Mouse (Mus musculus) MEL (cell line): ENCODE measurements around the gene Prkar1b. TPM values are rescaled to one million over a fixed set of nuclear protein-coding genes. Genes with fewer than 3 reads are reported as not detected.

ENCODE experiments used
- DNase-seq: peaks from one replicate; pipeline ENCODE4 v3.0.0; 2011; ENCODE audit warnings: low read depth, low spot score
- H3K27ac ChIP-seq: 2 replicates; pipeline ENCODE4 v1.5.1; 2012; ENCODE audit warnings: low read depth, mild to moderate bottlenecking, control low read depth, low read length, moderate library complexity; ENCODE audit not compliant: control insufficient read depth
- H3K27me3 ChIP-seq, 2 experiments: fragments of 150-350 bp in 1 of 2; sonication (generic) in 1 of 2; 2 replicates each; pipeline ENCODE4 v1.6.1; 2012; ENCODE audit warnings: low read length in 2 of 2, mild to moderate bottlenecking in 2 of 2, improper control_type of control experiment in 1 of 2, moderate library complexity in 1 of 2; ENCODE audit not compliant: insufficient read depth in 2 of 2, control insufficient read depth in 1 of 2
- H3K36me3 ChIP-seq, 2 experiments: 2 replicates each; pipeline ENCODE4 v1.6.1; 2012 to 2014; ENCODE audit warnings: low read length in 2 of 2, improper control_type of control experiment in 1 of 2, inconsistent platforms in 1 of 2, mild to moderate bottlenecking in 1 of 2; ENCODE audit not compliant: insufficient read depth in 2 of 2, control insufficient read depth in 1 of 2
- H3K4me1 ChIP-seq, 2 experiments: fragments of 150-350 bp in 1 of 2; sonication (generic) in 1 of 2; 2 replicates each; pipeline ENCODE4 v1.6.1; 2012; ENCODE audit warnings: low read length in 2 of 2, improper control_type of control experiment in 1 of 2, mild to moderate bottlenecking in 1 of 2; ENCODE audit not compliant: insufficient read depth in 2 of 2, control insufficient read depth in 1 of 2
- H3K4me3 ChIP-seq, 2 experiments: fragments of 150-350 bp in 1 of 2; sonication (generic) in 1 of 2; 2 replicates each; pipeline ENCODE4 v1.5.1; 2012; ENCODE audit warnings: low read depth in 2 of 2, low read length in 2 of 2, mild to moderate bottlenecking in 2 of 2, moderate library complexity in 2 of 2, control low read depth in 1 of 2, improper control_type of control experiment in 1 of 2; ENCODE audit not compliant: control insufficient read depth in 1 of 2, insufficient read depth in 1 of 2
- H3K79me2 ChIP-seq: 2 replicates; pipeline ENCODE4 v1.6.1; 2012; ENCODE audit warnings: mild to moderate bottlenecking, low read length, moderate library complexity; ENCODE audit not compliant: control insufficient read depth, poor library complexity, insufficient read depth
- H3K9ac ChIP-seq: 2 replicates; pipeline ENCODE4 v1.6.1; 2012; ENCODE audit warnings: low read depth, mild to moderate bottlenecking, control low read depth, low read length, moderate library complexity; ENCODE audit not compliant: control insufficient read depth, poor library complexity, severe bottlenecking
- H3K9me3 ChIP-seq: fragments of 150-350 bp; sonication (generic); replicated peaks from 2 replicates; pipeline ENCODE4 v1.6.1; 2012; ENCODE audit warnings: mild to moderate bottlenecking, low read length, improper control_type of control experiment, moderate library complexity; ENCODE audit not compliant: insufficient read depth
- BHLHE40 ChIP-seq: IDR thresholded peaks from 2 replicates; pipeline ENCODE4 v1.6.1; 2012; ENCODE audit warnings: low read depth, mild to moderate bottlenecking, inconsistent platforms, low read length, improper control_type of control experiment, borderline replicate concordance
- CHD1 ChIP-seq: IDR thresholded peaks from 2 replicates; pipeline ENCODE4 v1.6.1; 2012; ENCODE audit warnings: low read depth, mild to moderate bottlenecking, inconsistent platforms, low read length, improper control_type of control experiment
- CTCF ChIP-seq, 3 experiments: IDR thresholded peaks in 2 of 3; conservative IDR thresholded peaks in 1 of 3; 2 replicates each; pipeline ENCODE4 v1.5.1; 2011 to 2012; ENCODE audit warnings: low read length in 3 of 3, low read depth in 2 of 3, mild to moderate bottlenecking in 2 of 3, improper control_type of control experiment in 1 of 3, inconsistent platforms in 1 of 3, mixed read lengths in 1 of 3, moderate library complexity in 1 of 3; ENCODE audit not compliant: control insufficient read depth in 1 of 3, insufficient read depth in 1 of 3, poor library complexity in 1 of 3, severe bottlenecking in 1 of 3
- E2F4 ChIP-seq: IDR thresholded peaks from 2 replicates; pipeline ENCODE4 v1.6.1; 2011; ENCODE audit warnings: low read depth, low read length, improper control_type of control experiment, borderline replicate concordance
- ELF1 ChIP-seq: IDR thresholded peaks from 2 replicates; pipeline ENCODE4 v1.6.1; 2014; ENCODE audit warnings: low read depth, mild to moderate bottlenecking, inconsistent platforms, low read length, improper control_type of control experiment, moderate library complexity
- EP300 ChIP-seq, 2 experiments: IDR thresholded peaks; 2 replicates each; pipeline ENCODE4 v1.6.1; 2011; ENCODE audit warnings: improper control_type of control experiment in 2 of 2, low read length in 2 of 2, low read depth in 1 of 2, mild to moderate bottlenecking in 1 of 2
- GATA1 ChIP-seq: IDR thresholded peaks from 2 replicates; pipeline ENCODE4 v1.6.1; 2011; ENCODE audit warnings: low read depth, low read length, improper control_type of control experiment
- JUND ChIP-seq: IDR thresholded peaks from 2 replicates; pipeline ENCODE4 v1.6.1; 2011; ENCODE audit warnings: low read depth, mild to moderate bottlenecking, improper control_type of control experiment, low read length
- MAFK ChIP-seq: IDR thresholded peaks from 2 replicates; pipeline ENCODE4 v1.6.1; 2011; ENCODE audit warnings: low read depth, mild to moderate bottlenecking, low read length, improper control_type of control experiment, borderline replicate concordance
- MAZ ChIP-seq: IDR thresholded peaks from 2 replicates; pipeline ENCODE4 v1.6.1; 2012; ENCODE audit warnings: low read depth, mild to moderate bottlenecking, inconsistent platforms, low read length, improper control_type of control experiment
- MXI1 ChIP-seq: IDR thresholded peaks from 2 replicates; pipeline ENCODE4 v1.6.1; 2011; ENCODE audit warnings: mild to moderate bottlenecking, low read depth, low read length, improper control_type of control experiment
- MYB ChIP-seq: IDR thresholded peaks from 2 replicates; pipeline ENCODE4 v1.6.1; 2011; ENCODE audit warnings: mild to moderate bottlenecking, low read depth, low read length, improper control_type of control experiment
- NELFE ChIP-seq: IDR thresholded peaks from 2 replicates; pipeline ENCODE4 v1.6.1; 2011; ENCODE audit warnings: low read depth, low read length, improper control_type of control experiment
- NRF1 ChIP-seq: IDR thresholded peaks from 2 replicates; pipeline ENCODE4 v1.6.1; 2014; ENCODE audit warnings: low read depth, mild to moderate bottlenecking, inconsistent platforms, low read length, improper control_type of control experiment, moderate library complexity; ENCODE audit not compliant: poor library complexity, insufficient read depth, severe bottlenecking
- POLR2A ChIP-seq, 2 experiments: IDR thresholded peaks; 2 replicates each; pipeline ENCODE4 v1.6.1; 2011 to 2012; ENCODE audit warnings: low read length in 2 of 2, mild to moderate bottlenecking in 2 of 2, control low read depth in 1 of 2, improper control_type of control experiment in 1 of 2, low read depth in 1 of 2, moderate library complexity in 1 of 2; ENCODE audit not compliant: control insufficient read depth in 1 of 2, insufficient read depth in 1 of 2, poor library complexity in 1 of 2
- RAD21 ChIP-seq: IDR thresholded peaks from 2 replicates; pipeline ENCODE4 v1.6.1; 2011; ENCODE audit warnings: mild to moderate bottlenecking, low read depth, low read length, improper control_type of control experiment
- SIN3A ChIP-seq: IDR thresholded peaks from 2 replicates; pipeline ENCODE4 v1.6.1; 2012; ENCODE audit warnings: low read length, improper control_type of control experiment, inconsistent platforms
- SMC3 ChIP-seq: IDR thresholded peaks from 2 replicates; pipeline ENCODE4 v1.6.1; 2011; ENCODE audit warnings: low read depth, low read length, improper control_type of control experiment
- TAL1 ChIP-seq: IDR thresholded peaks from 2 replicates; pipeline ENCODE4 v1.6.1; 2012; ENCODE audit warnings: mild to moderate bottlenecking, inconsistent platforms, low read length, moderate library complexity, mixed read lengths
- TBP ChIP-seq: IDR thresholded peaks from 2 replicates; pipeline ENCODE4 v1.8.0; 2011; ENCODE audit warnings: low read depth, low read length, improper control_type of control experiment
- TCF12 ChIP-seq: IDR thresholded peaks from 2 replicates; pipeline ENCODE4 v1.6.1; 2014; ENCODE audit warnings: low read depth, mild to moderate bottlenecking, inconsistent platforms, low read length, improper control_type of control experiment, moderate library complexity
- UBTF ChIP-seq: IDR thresholded peaks from 2 replicates; pipeline ENCODE4 v1.6.1; 2012; ENCODE audit warnings: low read depth, mild to moderate bottlenecking, inconsistent platforms, low read length, improper control_type of control experiment, moderate library complexity, borderline replicate concordance; ENCODE audit not compliant: insufficient read depth
- USF1 ChIP-seq: IDR thresholded peaks from 2 replicates; pipeline ENCODE4 v1.6.1; 2014; ENCODE audit warnings: low read depth, mild to moderate bottlenecking, inconsistent platforms, low read length, improper control_type of control experiment, moderate library complexity
- ZC3H11A ChIP-seq: IDR thresholded peaks from 2 replicates; pipeline ENCODE4 v1.6.1; 2012; ENCODE audit warnings: low read depth, mild to moderate bottlenecking, inconsistent platforms, low read length, improper control_type of control experiment
- ZKSCAN1 ChIP-seq: IDR thresholded peaks from 2 replicates; pipeline ENCODE4 v1.6.1; 2012; ENCODE audit warnings: low read depth, mild to moderate bottlenecking, inconsistent platforms, low read length, improper control_type of control experiment, moderate library complexity
- ZMIZ1 ChIP-seq: IDR thresholded peaks from 2 replicates; pipeline ENCODE4 v1.6.1; 2012; ENCODE audit warnings: low read depth, mild to moderate bottlenecking, inconsistent platforms, low read length, improper control_type of control experiment, moderate library complexity
- polyA plus RNA-seq, 2 experiments: library from polyadenylated mRNA; stranded (reverse) in 1 of 2; unstranded in 1 of 2; fragments of >175 nt in 1 of 2; fragments of >200 nt in 1 of 2; gene quantifications; 2 replicates each; pipeline versions ENCODE4 v1.2.1 to v1.2.4; 2012; ENCODE audit warnings: low replicate concordance in 2 of 2, low read depth in 1 of 2; ENCODE audit not compliant: insufficient read length in 2 of 2, insufficient read depth in 1 of 2, missing spikeins in 1 of 2
- total RNA-seq: library from RNA; depleted of rRNA; stranded (reverse); fragments of 300-350 nt; gene quantifications from 2 replicates; pipeline ENCODE4 v1.2.3, GENCODE M21; 2012

The Prkar1b gene
- total and polyA plus RNA-seq, 3 experiments, result not detected

GRCm38 (mm10) chr5:138993371-138994107 lies 156.3 kb downstream of the Prkar1b start:
- Histone ChIP-seq H3K4me3 (no peak overlapping the region), H3K27ac (no peak overlapping the region), H3K27me3 (no peaks in the 10 kb centered on the region; a peak in 1 of 4 replicates), H3K36me3 (no peaks in the 10 kb centered on the region), H3K4me1 (no peaks in the 10 kb centered on the region), H3K9me3 (no peaks in the 10 kb centered on the region), H3K79me2 (no peaks in the 10 kb centered on the region), H3K9ac (no peak overlapping the region)
- TF ChIP-seq ZKSCAN1, result no peak
- TF ChIP-seq RAD21, result no peak
- no peak for TF ChIP-seq ZC3H11A
- no peak for TF ChIP-seq CHD1
- no peak for TF ChIP-seq BHLHE40
- no peak for TF ChIP-seq E2F4
- TF ChIP-seq SIN3A, result no peak
- no peak for TF ChIP-seq POLR2A (IDR thresholded peaks at IDR 0.05; ENCODE audit: control insufficient read depth in 1 of 2, insufficient read depth in 1 of 2, low read depth in 1 of 2, low read length in 2 of 2, poor library complexity in 1 of 2)
- TF ChIP-seq NELFE, result no peak
- TF ChIP-seq NRF1, result no peak
- no peak for TF ChIP-seq JUND
- TF ChIP-seq ZMIZ1, result no peak
- TF ChIP-seq CTCF (IDR thresholded peaks at IDR 0.05 in 2 of 3, conservative IDR thresholded peaks at IDR 0.05 in 1 of 3; ENCODE audit: control insufficient read depth in 1 of 3, insufficient read depth in 1 of 3, low read depth in 2 of 3, low read length in 3 of 3, poor library complexity in 1 of 3, severe bottlenecking in 1 of 3), result no peak
- TF ChIP-seq MYB, result no peak
- TF ChIP-seq TAL1, result no peak
- TF ChIP-seq ELF1, result no peak
- DNase-seq, result no peak

DNA sequence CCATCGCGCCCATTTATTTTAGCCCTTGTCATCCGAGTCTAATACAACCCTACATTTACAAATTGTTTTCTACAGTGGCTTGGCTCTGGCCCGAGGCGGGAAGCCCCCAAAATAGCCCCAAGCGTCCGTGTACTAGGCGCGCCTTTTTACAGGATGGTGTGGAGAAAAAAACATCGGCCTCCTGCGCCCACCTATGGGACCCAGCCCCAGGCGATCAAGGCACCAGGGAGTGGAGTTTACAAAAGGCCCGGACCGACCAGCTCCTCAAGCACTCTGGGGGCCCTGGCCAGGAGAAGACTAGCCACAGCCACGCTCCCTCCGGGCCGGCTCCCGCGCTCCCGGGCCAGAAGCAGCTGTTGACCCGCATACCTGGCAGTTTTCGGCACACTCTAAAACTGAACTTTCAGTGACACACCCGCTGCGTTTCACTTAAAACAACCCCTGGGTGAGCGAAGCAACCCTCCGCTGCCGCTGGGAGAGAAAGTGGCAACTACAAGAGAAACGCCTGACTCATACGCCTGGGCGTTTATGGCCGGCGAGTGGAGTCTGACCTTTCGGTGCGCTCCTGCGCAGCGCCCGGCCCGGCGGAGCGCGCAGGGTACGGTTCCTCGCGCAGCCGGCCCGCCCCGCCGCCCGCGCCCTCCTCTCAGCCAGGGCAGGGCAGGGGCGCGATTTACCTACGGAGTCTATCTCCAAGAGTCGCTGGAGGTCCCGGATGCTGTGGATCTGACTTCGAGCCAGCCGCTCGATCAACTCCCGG lies 157.0 kb downstream of the Prkar1b start:
- no peak for DNase-seq
- no peaks in the 10 kb centered on the region for H3K36me3 ChIP-seq
- H3K4me3 ChIP-seq, result no peak overlapping the region

More for the DNA sequence above, 157.0 kb downstream of the Prkar1b start:
- TF ChIP-seq ELF1, result no peak
- TF ChIP-seq TCF12, result no peak
- no peak for TF ChIP-seq TAL1
- TF ChIP-seq MAFK, result no peak
- TF ChIP-seq MXI1, result no peak
- TF ChIP-seq USF1, result no peak
- TF ChIP-seq UBTF, result no peak
- no peak for TF ChIP-seq MYB
- no peak for TF ChIP-seq RAD21
- no peak for TF ChIP-seq ZKSCAN1
- TF ChIP-seq TBP, result no peak
- TF ChIP-seq MAZ, result no peak
- no peak for TF ChIP-seq EP300 (IDR thresholded peaks at IDR 0.05; ENCODE audit: low read depth in 1 of 2, low read length in 2 of 2)
- TF ChIP-seq GATA1, result no peak
- TF ChIP-seq SMC3, result no peak
- TF ChIP-seq NELFE, result no peak
- TF ChIP-seq ZC3H11A, result no peak
- H3K9me3 ChIP-seq, result no peaks in the 10 kb centered on the region
- no peak overlapping the region for H3K27ac ChIP-seq
- H3K9ac ChIP-seq, result no peak overlapping the region
- H3K79me2 ChIP-seq, result no peaks in the 10 kb centered on the region
- no peaks in the 10 kb centered on the region; a peak in 1 of 4 replicates for H3K27me3 ChIP-seq
- H3K4me1 ChIP-seq, result no peaks in the 10 kb centered on the region
